Mouse (Mus musculus) kidney, embryonic 16.5 days (tissue): Measurements from ENCODE around the gene Hes1. TPM values are rescaled to one million over a fixed set of nuclear protein-coding genes. Genes with fewer than 3 reads are reported as not detected.
"Not testable (repeated sequence)": the region's sequence is repeated elsewhere in the genome, so short reads cannot be mapped to it uniquely, and the experiment has no call there.

ENCODE experiments used
- ATAC-seq: fragments of 200-750 bp; cut with Nextera tagmentation; 2 replicates; pipeline ENCODE4 v1.8.0; 2017; ENCODE audit warnings: moderate TSS enrichment; ENCODE audit not compliant: low FRiP score, low TSS enrichment
- H3K27ac ChIP-seq: fragments of 300-500 bp; sonication (generic); 2 replicates; pipeline ENCODE4 v1.5.1; 2014; ENCODE audit warnings: low read length
- H3K27me3 ChIP-seq: fragments of 300-500 bp; sonication (generic); 2 replicates; pipeline ENCODE4 v1.6.1; 2014; ENCODE audit warnings: low read length, control low read depth, mixed read lengths; ENCODE audit not compliant: insufficient read depth
- H3K36me3 ChIP-seq: fragments of 300-500 bp; sonication (generic); 2 replicates; pipeline ENCODE4 v1.6.1; 2014; ENCODE audit warnings: low read length, control low read depth, mixed read lengths; ENCODE audit not compliant: insufficient read depth
- H3K4me1 ChIP-seq: fragments of 300-500 bp; sonication (generic); 2 replicates; pipeline ENCODE4 v1.6.1; 2014; ENCODE audit warnings: low read length, control low read depth, mixed read lengths; ENCODE audit not compliant: insufficient read depth
- H3K4me2 ChIP-seq: fragments of 300-500 bp; sonication (generic); replicated peaks from 2 replicates; pipeline ENCODE4 v1.6.1; 2014; ENCODE audit warnings: low read depth, low read length
- H3K4me3 ChIP-seq: fragments of 300-500 bp; sonication (generic); 2 replicates; pipeline ENCODE4 v1.5.1; 2014; ENCODE audit warnings: mild to moderate bottlenecking, low read length
- H3K9ac ChIP-seq: fragments of 300-500 bp; sonication (generic); replicated peaks from 2 replicates; pipeline ENCODE4 v1.6.1; 2014; ENCODE audit warnings: low read length
- H3K9me3 ChIP-seq: fragments of 300-500 bp; sonication (generic); 2 replicates; pipeline ENCODE4 v1.6.1; 2016; ENCODE audit warnings: low read length, control low read depth
- WGBS: fragments of 180-500 bp; shearing (Covaris S2); extraction: QIAGEN DNeasy Blood & Tissue Kit; methylation state at CpG from one replicate; pipeline ENCODE4 v1.1.7; 2014; 5-methylcytosine and 5-hydroxymethylcytosine counted together
- polyA plus RNA-seq: library from polyadenylated mRNA; unstranded; fragments of >200 nt; fragmentation: Nextera tagmentation; extraction: Ambion mirVana; gene quantifications from 2 replicates; pipeline ENCODE4 v1.2.1, GENCODE M21; 2015

Hes1 gene
- polyA plus RNA-seq, 1 experiment from 2014 or later, result 45.7 TPM

GRCm38 (mm10) chr16:30108167-30108566, 44.0 kb downstream of the Hes1 start:
- not testable (repeated sequence) for H3K4me3 ChIP-seq, ATAC-seq, H3K4me2 ChIP-seq, H3K27ac ChIP-seq, H3K27me3 ChIP-seq, H3K9ac ChIP-seq, H3K36me3 ChIP-seq
- 89% methylated on average over 11 of the region's 11 CpGs for WGBS
- Histone ChIP-seq H3K9me3 (peaks cover 13% of the 10 kb centered on the region), H3K4me1 (peaks cover 20% of the 10 kb centered on the region)

GRCm38 (mm10) chr16:30110466-30110865, 46.3 kb downstream of the Hes1 start:
- peaks cover 13% of the 10 kb centered on the region for H3K9me3 ChIP-seq
- no peaks in the 10 kb centered on the region for H3K36me3 ChIP-seq
- H3K27me3 ChIP-seq, result no peaks in the 10 kb centered on the region
- no peak overlapping the region for H3K4me3 ChIP-seq
- no peak for ATAC-seq
- H3K27ac ChIP-seq, result no peak overlapping the region
- H3K4me1 ChIP-seq, result peaks cover 30% of the 10 kb centered on the region
- H3K9ac ChIP-seq, result no peak overlapping the region
- no peak overlapping the region for H3K4me2 ChIP-seq
- 88% methylated on average over 3 of the region's 3 CpGs for WGBS

- Histone ChIP-seq H3K4me1 (peaks cover 33% of the 10 kb centered on the region), H3K27ac (peak overlapping the region; percentile 34; the same call in 1 of the 2 replicates), H3K9ac (no peak overlapping the region), H3K9me3 (peaks cover 13% of the 10 kb centered on the region), H3K27me3 (no peaks in the 10 kb centered on the region), H3K4me2 (no peak overlapping the region), H3K36me3 (no peaks in the 10 kb centered on the region), H3K4me3 (no peak overlapping the region)
- ATAC-seq, result no peak
Measured at GRCm38 (mm10) chr16:30111069-30111468, 46.9 kb downstream of the Hes1 start.

- H3K27ac ChIP-seq, result peak overlapping the region; percentile 34; the same call in 1 of the 2 replicates
- peaks cover 38% of the 10 kb centered on the region for H3K4me1 ChIP-seq
- WGBS, result 10% methylated on average over 2 of the region's 2 CpGs
- peaks cover 13% of the 10 kb centered on the region for H3K9me3 ChIP-seq
- no peak overlapping the region for H3K4me3 ChIP-seq
- no peak overlapping the region for H3K4me2 ChIP-seq
- no peaks in the 10 kb centered on the region for H3K36me3 ChIP-seq
- H3K9ac ChIP-seq, result no peak overlapping the region
- H3K27me3 ChIP-seq, result no peaks in the 10 kb centered on the region
- ATAC-seq, result no peak
Measured at GRCm38 (mm10) chr16:30111566-30111965, 47.4 kb downstream of the Hes1 start.

- ATAC-seq, result no peak
- H3K4me2 ChIP-seq, result no peak overlapping the region
- peak overlapping the region; percentile 42; the same call in 1 of the 2 replicates for H3K27ac ChIP-seq
Measured at GRCm38 (mm10) chr16:30113170-30113569, 49.0 kb downstream of the Hes1 start.

GRCm38 (mm10) chr16:30113800-30114199, 49.6 kb downstream of the Hes1 start:
- no peak overlapping the region for H3K9ac ChIP-seq
- 61% methylated on average over 8 of the region's 8 CpGs for WGBS
- no peak overlapping the region for H3K4me2 ChIP-seq
- H3K27me3 ChIP-seq, result no peaks in the 10 kb centered on the region
- H3K27ac ChIP-seq, result peak overlapping the region; percentile 42
- peaks cover 13% of the 10 kb centered on the region for H3K9me3 ChIP-seq
- no peak for ATAC-seq
- no peak overlapping the region for H3K4me3 ChIP-seq
- peaks cover 43% of the 10 kb centered on the region for H3K4me1 ChIP-seq
- no peaks in the 10 kb centered on the region for H3K36me3 ChIP-seq

More at GRCm38 (mm10) chr16:30113170-30113569, 49.0 kb downstream of the Hes1 start:
- peaks cover 43% of the 10 kb centered on the region for H3K4me1 ChIP-seq
- H3K9me3 ChIP-seq, result peaks cover 13% of the 10 kb centered on the region
- H3K27me3 ChIP-seq, result no peaks in the 10 kb centered on the region
- no peak overlapping the region for H3K4me3 ChIP-seq
- no peaks in the 10 kb centered on the region for H3K36me3 ChIP-seq
- WGBS, result 7% methylated on average over 3 of the region's 3 CpGs
- H3K9ac ChIP-seq, result no peak overlapping the region; the same call in 1 of the 2 replicates

GRCm38 (mm10) chr16:30114451-30114850, 50.3 kb downstream of the Hes1 start:
- Histone ChIP-seq H3K4me3 (no peak overlapping the region), H3K27ac (peak overlapping the region; percentile 23; the same call in 1 of the 2 replicates), H3K4me2 (no peak overlapping the region), H3K9me3 (peaks cover 13% of the 10 kb centered on the region), H3K36me3 (no peaks in the 10 kb centered on the region), H3K9ac (no peak overlapping the region), H3K27me3 (no peaks in the 10 kb centered on the region), H3K4me1 (peaks cover 43% of the 10 kb centered on the region)
- WGBS, result 48% methylated on average over 1 of the region's 1 CpGs
- no peak for ATAC-seq

Other genes with a start within 250 kb of the Hes1 start
- not detected in 2 replicates for gene Cpn2, start 203.1 kb downstream of the Hes1 start, polyA plus RNA-seq
- gene Lrrc15, start 218.9 kb downstream of the Hes1 start, polyA plus RNA-seq, result 1.6 and 1.7 TPM in 2 replicates
- 0.41 and 0.58 TPM in 2 replicates for gene Gp5, start 246.4 kb downstream of the Hes1 start, polyA plus RNA-seq